Mouse (Mus musculus) adrenal gland, postnatal 25 days (tissue): ENCODE data around the gene Glt1d1. TPM values are rescaled to one million over a fixed set of nuclear protein-coding genes. Genes with fewer than 3 reads are reported as not detected.

ENCODE experiments used
- DNase-seq: peaks from one replicate; pipeline ENCODE4 v3.0.0; 2021; ENCODE audit warnings: mixed read lengths
- long read RNA-seq: library from polyadenylated mRNA; stranded (forward); transcript quantifications from one replicate; pipeline ENCODE4 v2.0.0, GENCODE M21; 2021
- total RNA-seq: library from RNA; stranded (reverse); gene quantifications from 2 replicates; pipeline ENCODE4 v1.2.3, GENCODE M21; 2021

Glt1d1 gene
- 0.33 and 1.1 TPM in 2 replicates for total RNA-seq
- long read RNA-seq, partial matches to known transcripts = 0 of 1 reads
- long read RNA-seq, other reads (novel, unspliced or antisense) = 1 of 1 reads

DNA sequence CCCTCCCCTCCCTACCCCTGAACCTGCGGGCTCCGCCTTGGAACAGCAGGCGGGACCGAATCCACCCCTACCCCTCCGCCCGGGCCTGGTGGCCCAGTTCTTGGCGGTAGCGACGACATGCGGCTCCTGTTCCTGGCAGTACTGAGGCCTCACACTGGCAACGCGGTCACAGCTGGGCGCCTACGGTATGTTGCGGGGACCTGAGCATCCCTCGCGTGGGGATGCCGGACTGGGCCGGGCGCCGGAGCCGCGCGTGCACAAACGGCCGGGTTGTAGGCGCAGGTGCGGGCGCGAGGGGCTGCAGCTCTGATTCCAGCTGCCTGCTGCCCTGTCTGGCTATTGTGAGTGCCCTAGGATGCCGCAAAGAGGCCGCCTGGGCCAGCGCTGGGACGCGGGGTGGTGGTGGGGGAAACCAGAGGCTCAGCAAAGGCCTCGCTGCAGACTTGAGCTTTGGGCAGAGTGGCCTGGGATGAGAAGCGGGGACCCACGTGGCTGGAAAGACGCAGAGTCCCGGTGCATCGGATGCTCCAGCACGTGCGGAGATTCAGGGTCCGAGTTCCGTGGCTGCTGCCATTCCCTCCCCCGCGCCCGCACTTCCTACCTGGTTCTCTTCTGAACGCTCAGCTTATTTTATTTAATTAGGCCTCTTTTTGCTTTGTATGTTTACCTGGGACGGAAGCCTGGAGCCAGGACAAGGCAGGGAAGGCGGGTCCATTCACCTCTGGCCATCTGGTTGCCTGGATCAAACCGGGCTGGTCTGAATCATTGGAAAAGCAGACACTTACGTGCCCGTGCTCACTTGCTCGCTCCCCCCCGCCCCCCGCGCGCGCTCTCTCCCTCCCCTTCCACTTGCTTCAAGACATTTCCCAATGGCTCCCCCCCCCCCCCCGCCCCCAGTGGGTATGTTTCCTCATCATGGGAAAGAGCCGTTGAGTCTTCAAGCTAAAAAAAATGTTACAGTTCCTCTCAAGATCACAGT lies at the start of gene Glt1d1, which contains the start of gene Slc15a4:
Gene Glt1d1 (plus strand): TSS at position 96 of the 979 bp plus-strand sequence.
Gene Slc15a4 (minus strand): TSS at position 731 of the 979 bp plus-strand sequence.
- no peak for DNase-seq

GRCm38 (mm10) chr5:127583658-127584057 lies 48.4 kb upstream of the Glt1d1 start:
- DNase-seq = no peak

DNA sequence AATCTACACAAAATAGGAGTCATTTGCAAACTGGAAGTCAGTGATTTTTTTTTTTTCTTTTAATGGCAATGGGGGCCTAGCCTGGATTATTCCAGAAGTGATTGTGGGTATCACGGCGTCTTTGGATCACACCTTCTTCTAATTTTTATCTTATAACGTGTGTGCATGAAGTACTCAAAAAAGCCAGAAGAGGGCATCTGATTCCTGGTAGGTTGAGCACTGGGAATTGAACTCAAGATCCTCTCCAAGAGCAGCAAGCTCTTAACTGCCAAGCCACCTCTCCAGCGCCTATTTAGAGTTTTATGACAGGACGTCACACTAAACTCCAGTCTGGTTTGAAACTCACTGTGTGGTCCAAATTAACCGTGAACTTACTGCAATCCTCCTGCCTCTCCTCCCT lies 44.2 kb upstream of the Glt1d1 start:
- DNase-seq = no peak

DNA sequence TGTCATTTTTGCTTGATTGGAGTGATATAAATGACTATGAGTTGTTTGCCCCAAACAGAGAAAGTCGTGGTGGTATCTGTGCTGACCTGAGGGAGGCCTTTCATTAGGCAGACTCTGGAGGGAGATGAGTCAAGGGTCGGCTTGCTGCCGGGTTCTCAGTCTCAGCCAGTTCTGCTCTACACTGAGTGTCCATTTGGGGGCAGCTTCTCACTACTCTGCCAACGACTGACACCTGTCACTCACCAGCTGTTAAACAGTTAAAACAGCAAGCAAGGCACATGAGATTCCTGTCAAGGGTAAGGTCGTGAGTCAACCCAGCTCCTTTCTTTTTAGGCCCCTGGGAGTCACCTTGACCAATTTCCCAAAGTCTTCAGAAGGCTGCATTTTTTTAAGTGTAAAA lies 39.7 kb upstream of the Glt1d1 start:
- no peak for DNase-seq

GRCm38 (mm10) chr5:127592854-127593253 lies 39.2 kb upstream of the Glt1d1 start:
- no peak for DNase-seq

DNA sequence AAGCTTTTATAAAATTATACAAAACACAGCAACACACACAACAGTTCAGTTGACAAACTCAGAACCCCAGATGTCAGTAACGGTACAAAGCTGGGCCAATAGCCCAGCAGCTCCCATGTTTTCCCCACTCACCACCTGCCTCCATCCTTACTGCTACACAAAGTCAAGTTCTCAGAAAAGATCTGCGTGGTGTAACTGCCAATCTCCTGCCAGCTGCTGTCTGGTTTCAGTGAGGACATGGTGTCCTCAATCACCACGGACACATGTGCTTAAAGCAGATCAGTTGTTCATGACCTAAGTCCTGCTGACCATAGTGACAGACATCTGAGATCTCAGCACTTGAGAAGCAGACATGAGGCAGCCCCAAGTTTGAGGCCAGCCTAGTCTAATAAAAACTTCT lies 36.4 kb upstream of the Glt1d1 start:
- no peak for DNase-seq

GRCm38 (mm10) chr5:127596862-127597261 lies 35.2 kb upstream of the Glt1d1 start:
- no peak for DNase-seq

- no peak for DNase-seq
These were observed 29.1 kb upstream of the Glt1d1 start for GRCm38 (mm10) chr5:127602996-127603395.

- no peak for DNase-seq
These were observed 24.6 kb upstream of the Glt1d1 start for GRCm38 (mm10) chr5:127607507-127607906.

GRCm38 (mm10) chr5:127609191-127609714 lies 22.8 kb upstream of the Glt1d1 start:
- DNase-seq = no peak

GRCm38 (mm10) chr5:127610787-127611509 lies 21.1 kb upstream of the Glt1d1 start:
- peak; percentile 39 for DNase-seq

- no peak for DNase-seq
These were observed 20.2 kb upstream of the Glt1d1 start for GRCm38 (mm10) chr5:127611881-127612280.

DNA sequence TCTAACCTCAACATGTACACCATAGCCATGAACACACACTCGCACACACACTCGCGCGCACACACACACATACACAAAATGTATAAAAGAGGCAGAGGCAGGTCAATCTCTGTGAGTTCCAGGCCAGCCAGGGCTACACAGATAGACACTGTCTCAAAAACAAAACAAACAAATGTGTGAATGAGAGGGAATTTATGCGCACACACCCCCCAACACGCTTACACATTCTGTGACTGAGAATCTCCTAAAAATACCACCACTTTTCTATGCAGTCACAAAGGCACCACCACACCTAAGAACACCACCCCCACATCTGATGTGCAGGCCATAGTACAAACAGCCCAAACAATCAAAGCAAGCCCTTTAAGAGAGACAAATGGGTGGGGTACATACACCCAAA lies 19.7 kb upstream of the Glt1d1 start:
- DNase-seq = no peak

GRCm38 (mm10) chr5:127615459-127615858 lies 16.6 kb upstream of the Glt1d1 start:
- no peak for DNase-seq

GRCm38 (mm10) chr5:127616151-127616550 lies 15.9 kb upstream of the Glt1d1 start:
- DNase-seq = no peak

DNA sequence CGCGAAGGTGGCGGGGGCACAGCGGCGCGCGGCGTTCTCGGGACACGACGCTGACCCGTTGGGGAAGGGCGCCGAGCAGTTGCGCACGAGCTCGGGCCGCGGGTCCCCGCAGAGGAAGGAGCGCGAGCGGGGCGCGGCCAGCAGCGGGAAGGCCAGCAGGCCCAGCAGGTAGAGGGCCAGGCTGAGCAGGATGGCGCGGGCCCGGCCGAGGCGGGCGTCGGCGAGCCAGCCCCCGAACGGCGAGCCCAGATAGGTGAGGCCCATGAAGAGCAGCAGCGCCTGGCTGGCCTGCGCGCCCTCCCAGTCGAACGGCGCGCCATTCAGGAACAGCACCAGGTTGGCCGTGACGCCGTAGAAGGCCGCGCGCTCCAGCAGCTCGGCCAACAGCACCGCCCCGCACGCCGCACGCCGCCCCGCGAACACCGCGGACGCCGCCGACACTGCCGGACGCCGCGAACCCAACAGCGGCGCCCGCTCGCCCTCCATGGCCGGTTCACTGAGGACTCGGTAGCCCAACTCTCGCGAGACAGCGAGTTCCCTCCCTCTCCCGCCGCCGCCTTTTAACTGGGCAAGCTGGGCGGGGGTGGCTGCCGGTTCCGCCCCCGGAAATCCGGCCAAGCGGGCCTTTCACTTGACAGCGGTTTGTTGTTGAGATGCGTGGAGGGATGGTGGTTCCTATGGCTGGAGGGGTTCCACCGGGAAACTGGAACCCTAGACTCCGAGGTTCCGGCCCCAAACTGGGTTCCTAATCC lies 15.0 kb upstream of the Glt1d1 start:
- peak; percentile 98 for DNase-seq

DNA sequence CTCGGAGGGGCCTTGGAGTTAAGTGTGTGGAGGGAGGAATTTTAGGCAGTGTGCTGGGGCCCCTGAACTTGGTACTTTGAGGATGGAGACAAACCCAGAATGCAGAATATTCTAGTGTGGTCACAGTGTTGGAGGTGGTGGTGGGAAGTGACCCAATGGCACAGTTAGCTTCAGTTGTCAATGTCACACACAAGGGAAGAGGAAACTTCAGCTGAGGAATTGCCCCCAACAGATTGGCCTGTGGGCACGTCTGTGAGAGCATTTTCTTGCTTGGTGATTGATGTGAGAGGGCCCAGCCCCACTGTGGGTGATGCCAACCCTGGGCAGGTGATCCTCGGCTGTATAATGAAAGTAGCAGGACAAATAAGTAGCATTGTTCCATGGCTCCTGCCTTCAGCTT lies 13.2 kb upstream of the Glt1d1 start:
- DNase-seq = no peak

DNA sequence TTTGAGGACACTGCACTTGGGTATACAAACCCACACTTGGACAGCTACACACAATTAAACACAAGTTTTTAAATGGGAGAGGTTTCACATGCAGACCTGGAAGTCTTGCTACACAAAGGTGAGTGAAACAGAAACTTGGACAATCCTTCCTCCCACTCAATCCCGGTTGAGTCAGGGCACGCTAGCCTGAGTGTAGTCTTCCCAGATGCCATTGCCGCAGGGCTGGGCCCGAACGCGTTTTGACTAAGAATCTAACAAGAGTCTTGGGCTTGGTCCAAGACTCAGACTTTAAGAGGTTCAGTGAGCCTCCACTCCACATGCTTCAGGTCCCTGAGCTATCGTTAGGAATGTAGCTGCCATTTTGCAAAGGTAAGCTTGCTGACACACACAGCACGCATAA lies 11.7 kb upstream of the Glt1d1 start:
- DNase-seq = no peak

- DNase-seq = no peak
These were observed 11.0 kb upstream of the Glt1d1 start for GRCm38 (mm10) chr5:127621108-127621507.

DNA sequence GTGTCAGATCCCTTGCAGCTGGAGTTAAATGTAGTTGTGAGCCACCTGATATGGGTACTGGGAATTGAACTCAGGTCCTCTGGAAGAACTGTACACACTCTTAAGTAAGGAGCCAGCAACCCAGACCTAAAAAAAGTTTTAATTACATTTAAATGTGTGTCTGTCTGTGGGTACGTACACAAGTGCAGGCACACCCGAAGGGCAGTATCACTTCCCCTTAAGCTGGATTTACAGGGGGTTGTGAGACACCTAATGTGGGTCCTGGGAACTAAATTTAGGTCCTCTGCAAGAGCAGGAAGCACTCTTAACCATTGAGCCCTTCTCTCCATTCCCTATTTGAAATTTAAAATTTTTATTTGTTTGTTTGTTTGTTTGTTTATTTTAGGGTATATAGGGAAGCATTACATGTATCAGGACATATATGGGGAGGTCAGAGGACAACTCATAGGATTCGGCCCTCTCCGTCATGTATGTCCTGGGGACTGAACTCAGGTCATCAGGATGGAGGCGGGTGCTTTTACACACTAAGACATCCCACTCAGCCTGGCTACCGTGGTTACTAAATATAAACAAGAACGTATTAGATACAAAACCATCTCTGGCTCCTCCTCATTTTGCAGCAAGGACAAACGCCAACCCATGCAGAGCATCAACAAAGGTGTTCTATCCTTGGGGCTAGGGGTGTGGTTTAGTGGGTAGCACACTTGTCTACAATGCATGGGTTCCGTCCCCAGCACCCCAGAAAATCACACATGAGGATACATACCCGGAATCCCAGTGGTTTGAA lies 7.4 kb upstream of the Glt1d1 start:
- DNase-seq = no peak

GRCm38 (mm10) chr5:127627242-127627641 lies 4.8 kb upstream of the Glt1d1 start:
- DNase-seq = no peak
